Mouse (Mus musculus) skeletal muscle tissue, adult 2 months (tissue): ENCODE measurements around the gene Lypd4.
A peak's percentile ranks its signal among the peaks of the same experiment; 100 is the strongest.
"Not testable (repeated sequence)": the region's sequence is repeated elsewhere in the genome, so short reads cannot be mapped to it uniquely, and the experiment has no call there.

Experiments used
- DNase-seq: peaks from one replicate; pipeline ENCODE4 v3.0.0-alpha.2; 2012; ENCODE audit warnings: low read depth, low spot score

The Lypd4 gene

GRCm38 (mm10) chr7:24869532-24870165 is at the start of gene Lypd4, which contains the start of gene Dmrtc2:
Gene Lypd4 (minus strand): TSS chr7:24869941.
Gene Dmrtc2 (plus strand): TSS chr7:24870057.
- DNase-seq: no peak

GRCm38 (mm10) chr7:24918763-24919323 is 49.1 kb upstream of the Lypd4 start:
- DNase-seq: no peak

- no peak for DNase-seq
These were observed 42.7 kb upstream of the Lypd4 start for GRCm38 (mm10) chr7:24912480-24912879.

GRCm38 (mm10) chr7:24907211-24907748 is 37.5 kb upstream of the Lypd4 start:
- no peak for DNase-seq

GRCm38 (mm10) chr7:24906551-24906950 is 36.8 kb upstream of the Lypd4 start:
- DNase-seq: no peak

GRCm38 (mm10) chr7:24904936-24905335 is 35.2 kb upstream of the Lypd4 start:
- DNase-seq: no peak

- peak; percentile 95 for DNase-seq
These were observed 34.3 kb upstream of the Lypd4 start for GRCm38 (mm10) chr7:24904070-24904483.

GRCm38 (mm10) chr7:24903444-24903825 is 33.7 kb upstream of the Lypd4 start:
- DNase-seq: no peak

GRCm38 (mm10) chr7:24902630-24903443 is 33.1 kb upstream of the Lypd4 start, which contains the start of gene Arhgef1:
Gene Arhgef1 (plus strand): TSS chr7:24902912.
- DNase-seq: no peak

GRCm38 (mm10) chr7:24902264-24902629 is 32.5 kb upstream of the Lypd4 start:
- DNase-seq: no peak

- DNase-seq: no peak
These were observed 32.1 kb upstream of the Lypd4 start for GRCm38 (mm10) chr7:24901842-24902241.

GRCm38 (mm10) chr7:24901114-24901513 is 31.4 kb upstream of the Lypd4 start:
- DNase-seq: no peak

GRCm38 (mm10) chr7:24897959-24898358 is 28.2 kb upstream of the Lypd4 start:
- no peak for DNase-seq

GRCm38 (mm10) chr7:24897224-24897623 is 27.5 kb upstream of the Lypd4 start, which contains the start of gene Cd79a:
Gene Cd79a (plus strand): TSS chr7:24897381.
- no peak for DNase-seq

GRCm38 (mm10) chr7:24896269-24896668 is 26.5 kb upstream of the Lypd4 start:
- DNase-seq: no peak

- DNase-seq: not testable (repeated sequence)
These were observed 26.0 kb upstream of the Lypd4 start for GRCm38 (mm10) chr7:24895749-24896148.

- DNase-seq: no peak
These were observed 22.4 kb upstream of the Lypd4 start for GRCm38 (mm10) chr7:24892125-24892583.

GRCm38 (mm10) chr7:24891241-24892124 is 21.7 kb upstream of the Lypd4 start:
- DNase-seq: no peak

- DNase-seq: peak; percentile 72
These were observed 20.8 kb upstream of the Lypd4 start for GRCm38 (mm10) chr7:24890281-24891216.
